Mouse (Mus musculus) thymus, adult 2 months (tissue): ENCODE data around the gene Olfr18.

ENCODE experiments used
- CTCF ChIP-seq: fragments of 200-500 bp; IDR thresholded peaks from 2 replicates; pipeline ENCODE4 v1.5.1; 2012; ENCODE audit warnings: mild to moderate bottlenecking, control low read depth, low read length, moderate library complexity, borderline replicate concordance; ENCODE audit not compliant: control insufficient read depth, poor library complexity, insufficient read depth; ENCODE audit errors: extremely low read depth
- POLR2A ChIP-seq: fragments of 200-500 bp; IDR thresholded peaks from 2 replicates; pipeline ENCODE4 v1.6.1; 2012; ENCODE audit warnings: mild to moderate bottlenecking, low read length, control low read depth, moderate library complexity; ENCODE audit not compliant: control insufficient read depth, poor library complexity, insufficient read depth; ENCODE audit errors: extremely low read depth

DNA sequence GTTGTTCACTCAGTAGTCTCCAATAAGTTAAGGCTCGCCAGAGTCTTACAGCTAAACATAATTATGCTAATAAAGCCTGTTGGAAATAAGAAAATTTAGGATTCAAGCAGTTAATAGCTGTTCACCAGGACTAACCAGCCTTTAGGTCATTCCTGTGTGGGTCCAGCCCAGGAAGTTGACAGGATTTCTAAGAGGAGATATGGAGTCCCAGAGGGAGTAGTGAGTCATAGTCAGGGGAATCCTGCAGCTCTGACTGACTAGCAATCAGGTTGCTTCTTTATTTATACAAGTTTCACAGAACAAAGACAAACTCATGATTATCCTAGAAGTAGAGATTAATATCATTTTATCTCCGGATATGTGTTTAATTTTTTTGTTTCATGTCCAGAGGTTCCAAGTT is 31.4 kb upstream of the Olfr18 start:
- TF ChIP-seq POLR2A: no peak
- TF ChIP-seq CTCF: no peak
